Mouse (Mus musculus): ENCODE results near the gene Mvb12a. TPM values are rescaled to one million over a fixed set of nuclear protein-coding genes. Genes with fewer than 3 reads are reported as not detected.
A peak's percentile ranks its signal among the peaks of the same experiment; 100 is the strongest.

The Mvb12a gene
- polyA plus RNA-seq, 1 experiment from 2014 or later: 50.1 TPM

DNA sequence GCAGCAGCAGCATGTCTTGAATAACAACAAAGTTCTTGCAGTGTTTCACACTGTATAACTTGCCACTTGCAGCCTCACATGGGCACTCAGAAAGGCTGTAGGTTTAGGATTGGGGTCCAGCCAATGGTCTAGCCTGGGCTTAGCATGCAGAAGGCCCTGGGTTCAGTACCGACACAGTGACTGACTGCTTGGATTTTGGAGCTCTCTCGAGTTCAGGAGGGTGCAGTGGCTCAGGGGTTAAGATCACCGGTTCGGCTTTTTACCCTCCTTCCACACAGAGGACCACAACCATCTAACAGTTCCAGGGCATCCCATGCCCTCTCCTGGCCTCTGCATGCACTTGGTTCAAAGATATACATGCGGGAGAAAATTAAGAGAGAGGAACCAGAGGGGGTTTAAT is 48.3 kb downstream of the Mvb12a start:
- ATAC-seq (replicated peaks; ENCODE audit: low FRiP score) (no peak), DNase-seq (ENCODE audit: low spot score) (no peak)
- Histone ChIP-seq H3K27me3 (ENCODE audit: control insufficient read depth, insufficient read depth, low read length) (no peaks in the 10 kb centered on the region; the same call in 1 of the 2 replicates), H3K27ac (ENCODE audit: low read depth, low read length) (no peak overlapping the region), H3K9me3 (ENCODE audit: control insufficient read depth, low read length) (no peaks in the 10 kb centered on the region), H3K4me3 (ENCODE audit: low read depth, low read length) (peak overlapping the region; percentile 90), H3K4me1 (replicated peaks; ENCODE audit: control insufficient read depth, insufficient read depth, low read length) (peaks cover 9% of the 10 kb centered on the region), H3K36me3 (ENCODE audit: control insufficient read depth, insufficient read depth, low read length) (no peaks in the 10 kb centered on the region), H3K4me2 (ENCODE audit: low read depth, low read length, severe bottlenecking) (peak overlapping the region; percentile 96), H3K9ac (ENCODE audit: low read length) (peak overlapping the region; percentile 96)
- 23% methylated on average over 5 of the region's 5 CpGs for WGBS

DNA sequence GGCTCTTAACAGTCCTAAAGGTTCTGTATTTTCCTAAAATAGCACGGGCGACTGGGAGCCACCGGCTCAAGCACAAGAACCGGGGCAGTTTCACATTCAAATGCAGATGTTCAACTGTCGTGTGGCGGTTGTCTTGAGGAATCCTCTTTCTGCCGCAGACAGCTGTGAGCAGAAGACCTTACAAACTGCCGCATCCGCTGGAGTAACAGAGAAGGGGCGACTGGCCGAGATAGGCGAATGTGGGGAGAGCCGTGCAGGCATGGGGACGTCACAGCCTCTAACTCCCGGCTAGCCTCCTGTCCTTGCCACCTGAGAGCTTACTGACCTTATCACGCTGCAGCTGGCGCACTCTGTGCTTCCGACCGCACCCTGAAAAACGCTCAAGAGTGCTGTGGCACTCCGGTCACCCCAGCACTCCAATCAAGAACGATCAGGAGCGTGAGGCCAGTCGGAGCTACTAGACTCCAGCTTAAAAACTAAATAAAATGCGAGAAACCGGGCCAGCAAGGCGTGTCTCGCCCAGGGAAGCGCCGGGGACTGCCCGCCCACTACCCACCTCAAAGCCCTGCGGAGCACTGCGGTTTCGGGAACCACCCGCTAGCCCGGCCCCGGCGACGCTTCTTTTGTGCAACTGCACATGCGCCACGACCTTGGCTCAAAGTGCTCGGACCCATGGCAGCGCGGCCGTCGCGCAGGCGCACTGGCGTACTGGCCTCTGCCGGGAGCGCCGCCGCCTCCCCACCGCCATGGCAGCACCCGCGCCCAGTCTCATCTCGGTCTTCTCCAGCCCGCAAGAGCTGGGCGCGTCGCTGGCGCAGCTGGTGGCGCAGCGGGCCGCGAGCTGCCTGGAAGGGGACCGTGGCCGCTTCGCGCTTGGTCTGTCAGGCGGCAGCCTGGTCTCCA is 49.0 kb downstream of the Mvb12a start, which contains the start of gene Pgls:
Gene Pgls (plus strand): TSS at position 706 of the 903 bp plus-strand sequence.
- Histone ChIP-seq H3K9ac (ENCODE audit: low read length) (peak within 1 kb of the TSS; percentile 96), H3K4me2 (ENCODE audit: low read depth, low read length, severe bottlenecking) (peak within 1 kb of the TSS; percentile 96), H3K36me3 (ENCODE audit: control insufficient read depth, insufficient read depth, low read length) (no peaks in the 10 kb centered on the region), H3K27ac (ENCODE audit: low read depth, low read length) (peak within 1 kb of the TSS; percentile 95), H3K4me3 (ENCODE audit: low read depth, low read length) (peak within 1 kb of the TSS; percentile 90), H3K27me3 (ENCODE audit: control insufficient read depth, insufficient read depth, low read length) (no peaks in the 10 kb centered on the region; the same call in 1 of the 2 replicates), H3K9me3 (ENCODE audit: control insufficient read depth, low read length) (no peaks in the 10 kb centered on the region), H3K4me1 (replicated peaks; ENCODE audit: control insufficient read depth, insufficient read depth, low read length) (peaks cover 9% of the 10 kb centered on the region)
- ATAC-seq (replicated peaks; ENCODE audit: low FRiP score): peak; percentile 90
- WGBS: under 1% methylated on average over 71 of the region's 71 CpGs
- peak; percentile 97 for DNase-seq (ENCODE audit: low spot score)

DNA sequence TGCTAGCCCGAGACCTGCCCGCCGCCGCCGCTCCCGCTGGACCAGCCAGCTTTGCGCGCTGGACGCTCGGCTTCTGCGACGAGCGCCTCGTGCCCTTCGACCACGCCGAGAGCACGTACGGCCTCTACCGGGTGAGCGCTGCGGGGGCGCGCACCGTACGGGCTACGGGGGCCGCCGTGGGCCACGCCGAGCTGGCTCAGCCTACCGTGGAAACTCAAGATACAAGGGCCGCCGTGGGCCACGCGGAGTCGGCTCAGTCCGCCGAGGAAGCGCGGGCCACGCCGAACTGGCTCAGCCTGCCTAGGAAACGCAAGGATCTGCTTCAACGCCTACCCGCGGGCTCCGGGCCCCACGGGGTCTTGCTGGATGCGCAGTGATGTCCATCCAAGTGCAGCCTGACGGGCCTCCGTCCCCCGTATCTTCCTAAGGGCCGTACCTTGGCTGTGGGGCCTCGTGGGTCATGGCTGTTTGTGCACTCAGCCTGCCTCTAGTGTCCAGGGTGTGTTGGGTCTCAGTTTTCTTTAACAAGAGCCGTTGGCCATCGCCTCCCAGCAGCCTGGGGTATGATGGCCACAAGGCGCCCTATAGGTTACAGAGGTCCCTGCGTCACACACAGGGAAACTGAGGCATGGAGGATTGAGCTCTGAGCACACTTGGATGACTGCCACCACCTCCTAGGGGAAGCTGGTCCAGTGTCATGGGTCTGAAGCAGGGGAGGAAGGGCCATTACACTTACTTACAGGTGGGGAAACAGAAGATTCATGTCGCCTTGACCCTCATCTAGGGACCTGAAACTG is 49.9 kb downstream of the Mvb12a start:
- DNase-seq (ENCODE audit: low spot score) (no peak), ATAC-seq (replicated peaks; ENCODE audit: low FRiP score) (peak; percentile 68)
- Histone ChIP-seq H3K36me3 (ENCODE audit: control insufficient read depth, insufficient read depth, low read length) (no peaks in the 10 kb centered on the region), H3K4me2 (ENCODE audit: low read depth, low read length, severe bottlenecking) (peak overlapping the region; percentile 96), H3K4me3 (ENCODE audit: low read depth, low read length) (peak overlapping the region; percentile 90), H3K27ac (ENCODE audit: low read depth, low read length) (peak overlapping the region; percentile 95), H3K9me3 (ENCODE audit: control insufficient read depth, low read length) (no peaks in the 10 kb centered on the region), H3K4me1 (replicated peaks; ENCODE audit: control insufficient read depth, insufficient read depth, low read length) (peaks cover 9% of the 10 kb centered on the region), H3K27me3 (ENCODE audit: control insufficient read depth, insufficient read depth, low read length) (no peaks in the 10 kb centered on the region; the same call in 1 of the 2 replicates), H3K9ac (ENCODE audit: low read length) (peak overlapping the region; percentile 96)
- 6% methylated on average over 60 of the region's 60 CpGs for WGBS

DNA sequence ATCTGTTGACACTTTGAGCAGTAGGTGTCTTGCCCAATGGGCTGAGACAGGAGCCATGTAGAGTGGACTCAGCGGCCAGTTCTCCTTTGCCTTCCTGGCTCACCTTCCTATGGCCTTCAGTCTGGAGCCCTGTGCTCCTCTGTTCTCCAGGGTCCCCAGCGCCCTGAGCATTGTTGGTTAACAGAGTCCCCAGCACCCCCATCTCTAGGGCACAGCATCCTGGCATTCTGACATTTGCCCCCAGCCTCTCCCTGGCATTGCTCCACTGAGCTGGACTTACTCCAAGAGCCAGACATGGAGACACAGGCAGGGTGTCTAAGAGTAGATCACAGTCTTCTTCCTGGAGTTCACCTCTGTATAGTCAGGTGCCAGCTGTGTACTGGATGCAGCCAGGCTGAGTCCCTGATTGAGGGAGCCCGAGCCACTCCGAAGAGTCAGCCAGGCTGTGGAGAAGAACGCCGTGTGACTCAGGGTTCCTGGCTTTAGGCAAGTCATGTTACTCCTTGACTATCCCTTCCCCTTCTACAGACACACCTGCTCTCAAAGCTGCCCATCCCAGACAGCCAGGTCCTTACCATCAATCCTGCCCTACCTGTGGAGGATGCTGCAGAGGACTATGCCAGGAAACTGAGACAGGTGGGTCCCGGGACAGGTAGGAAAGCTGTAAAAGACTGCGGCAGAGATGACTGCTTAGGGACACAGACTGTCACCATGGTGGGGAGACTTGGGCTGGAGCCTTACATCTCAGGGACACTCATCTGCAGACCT is 51.0 kb downstream of the Mvb12a start:
- H3K4me3 ChIP-seq (ENCODE audit: low read depth, low read length): no peak overlapping the region; the same call in 1 of the 2 replicates
- no peaks in the 10 kb centered on the region; the same call in 1 of the 2 replicates for H3K27me3 ChIP-seq (ENCODE audit: control insufficient read depth, insufficient read depth, low read length)
- DNase-seq (ENCODE audit: low spot score) (peak; percentile 48), ATAC-seq (replicated peaks; ENCODE audit: low FRiP score) (no peak)
- no peaks in the 10 kb centered on the region for H3K9me3 ChIP-seq (ENCODE audit: control insufficient read depth, low read length)
- H3K36me3 ChIP-seq (ENCODE audit: control insufficient read depth, insufficient read depth, low read length): no peaks in the 10 kb centered on the region
- 95% methylated on average over 8 of the region's 8 CpGs for WGBS
- H3K9ac ChIP-seq (ENCODE audit: low read length): peak overlapping the region; percentile 96; the same call in 1 of the 2 replicates
- H3K4me2 ChIP-seq (ENCODE audit: low read depth, low read length, severe bottlenecking): no peak overlapping the region; the same call in 1 of the 2 replicates
- no peak overlapping the region for H3K27ac ChIP-seq (ENCODE audit: low read depth, low read length)
- H3K4me1 ChIP-seq (replicated peaks; ENCODE audit: control insufficient read depth, insufficient read depth, low read length): peaks cover 9% of the 10 kb centered on the region

DNA sequence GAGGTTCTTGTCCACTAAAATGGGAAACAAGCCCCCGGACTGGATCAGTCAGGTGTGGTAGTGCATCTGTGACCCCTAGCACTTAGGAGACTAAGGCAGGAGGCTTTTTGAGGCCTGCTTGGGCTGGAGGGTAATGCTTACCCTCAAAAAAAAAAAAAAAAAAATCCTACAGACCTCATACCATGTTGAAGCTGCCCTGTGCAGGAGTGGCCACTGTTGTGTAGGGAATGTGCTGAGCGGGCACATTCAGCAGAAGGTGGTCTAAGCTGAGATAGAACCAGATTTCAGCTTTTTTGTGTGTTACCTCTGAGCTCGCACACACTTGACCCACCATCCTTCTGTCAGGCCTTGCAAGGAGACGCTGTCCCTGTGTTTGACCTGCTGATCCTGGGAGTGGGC is 51.6 kb downstream of the Mvb12a start:
- WGBS: 91% methylated on average over 4 of the region's 4 CpGs
- H3K4me2 ChIP-seq (ENCODE audit: low read depth, low read length, severe bottlenecking): no peak overlapping the region
- no peak overlapping the region for H3K9ac ChIP-seq (ENCODE audit: low read length)
- H3K4me3 ChIP-seq (ENCODE audit: low read depth, low read length): no peak overlapping the region
- peaks cover 9% of the 10 kb centered on the region for H3K4me1 ChIP-seq (replicated peaks; ENCODE audit: control insufficient read depth, insufficient read depth, low read length)
- DNase-seq (ENCODE audit: low spot score): no peak
- ATAC-seq (replicated peaks; ENCODE audit: low FRiP score): no peak
- H3K9me3 ChIP-seq (ENCODE audit: control insufficient read depth, low read length): no peaks in the 10 kb centered on the region
- H3K36me3 ChIP-seq (ENCODE audit: control insufficient read depth, insufficient read depth, low read length): no peaks in the 10 kb centered on the region
- no peak overlapping the region for H3K27ac ChIP-seq (ENCODE audit: low read depth, low read length)
- no peaks in the 10 kb centered on the region; the same call in 1 of the 2 replicates for H3K27me3 ChIP-seq (ENCODE audit: control insufficient read depth, insufficient read depth, low read length)

DNA sequence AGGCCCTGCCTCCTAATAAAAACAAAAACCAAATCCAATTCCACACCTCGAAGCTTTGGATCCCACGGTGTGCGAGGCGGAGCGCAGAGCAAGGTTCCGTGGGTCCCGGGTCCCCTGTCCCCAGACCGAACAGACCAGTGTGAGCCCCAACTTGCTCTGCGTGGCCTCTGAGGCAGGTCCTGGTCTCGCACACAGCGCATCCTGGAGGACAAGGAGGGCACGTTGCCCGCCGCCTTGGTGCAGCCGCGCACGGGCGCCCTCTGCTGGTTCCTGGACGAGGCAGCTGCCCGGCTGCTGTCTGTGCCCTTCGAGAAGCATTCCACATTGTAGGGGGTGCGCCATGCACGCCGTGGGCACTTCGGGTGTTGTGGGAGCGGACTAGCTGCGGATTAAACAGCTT is 53.1 kb downstream of the Mvb12a start:
- 9% methylated on average over 27 of the region's 27 CpGs for WGBS
- no peak overlapping the region for H3K27ac ChIP-seq (ENCODE audit: low read depth, low read length)
- no peak overlapping the region for H3K9ac ChIP-seq (ENCODE audit: low read length)

DNA sequence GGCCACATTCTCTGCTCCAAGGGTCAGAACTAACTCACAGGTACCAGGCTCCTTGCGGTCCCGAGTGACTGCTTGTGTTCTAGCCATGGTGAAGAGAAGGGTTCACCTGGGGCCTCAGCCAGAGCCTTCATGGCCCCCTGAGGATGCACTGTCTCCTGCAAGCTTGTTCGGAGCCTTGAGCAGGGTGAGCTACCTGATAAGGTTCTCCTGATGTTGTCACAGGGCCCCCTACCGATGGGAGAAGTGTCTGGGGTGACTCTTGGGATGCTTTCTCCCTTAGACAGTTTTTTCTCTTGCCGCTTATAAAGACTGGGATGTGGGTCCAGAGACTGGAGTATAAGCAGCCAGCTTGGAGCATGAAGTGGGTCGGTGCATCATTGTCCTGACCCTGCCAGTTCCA is 53.7 kb downstream of the Mvb12a start:
- H3K27me3 ChIP-seq (ENCODE audit: control insufficient read depth, insufficient read depth, low read length): peaks cover 4% of the 10 kb centered on the region
- H3K4me3 ChIP-seq (ENCODE audit: low read depth, low read length): no peak overlapping the region
- DNase-seq (ENCODE audit: low spot score) (no peak), ATAC-seq (replicated peaks; ENCODE audit: low FRiP score) (no peak)
- no peak overlapping the region for H3K4me2 ChIP-seq (ENCODE audit: low read depth, low read length, severe bottlenecking)
- H3K27ac ChIP-seq (ENCODE audit: low read depth, low read length): no peak overlapping the region
- no peak overlapping the region for H3K9ac ChIP-seq (ENCODE audit: low read length)
- 55% methylated on average over 6 of the region's 6 CpGs for WGBS
- H3K4me1 ChIP-seq (replicated peaks; ENCODE audit: control insufficient read depth, insufficient read depth, low read length): peaks cover 5% of the 10 kb centered on the region
- H3K36me3 ChIP-seq (ENCODE audit: control insufficient read depth, insufficient read depth, low read length): no peaks in the 10 kb centered on the region
- no peaks in the 10 kb centered on the region for H3K9me3 ChIP-seq (ENCODE audit: control insufficient read depth, low read length)

More for the DNA sequence above, 53.1 kb downstream of the Mvb12a start:
- DNase-seq (ENCODE audit: low spot score): peak; percentile 94
- Histone ChIP-seq H3K9me3 (ENCODE audit: control insufficient read depth, low read length) (no peaks in the 10 kb centered on the region), H3K27me3 (ENCODE audit: control insufficient read depth, insufficient read depth, low read length) (peaks cover 2% of the 10 kb centered on the region; the same call in 1 of the 2 replicates), H3K4me2 (ENCODE audit: low read depth, low read length, severe bottlenecking) (no peak overlapping the region), H3K4me1 (replicated peaks; ENCODE audit: control insufficient read depth, insufficient read depth, low read length) (peaks cover 9% of the 10 kb centered on the region), H3K4me3 (ENCODE audit: low read depth, low read length) (no peak overlapping the region), H3K36me3 (ENCODE audit: control insufficient read depth, insufficient read depth, low read length) (no peaks in the 10 kb centered on the region)
- ATAC-seq (replicated peaks; ENCODE audit: low FRiP score): peak; percentile 38

DNA sequence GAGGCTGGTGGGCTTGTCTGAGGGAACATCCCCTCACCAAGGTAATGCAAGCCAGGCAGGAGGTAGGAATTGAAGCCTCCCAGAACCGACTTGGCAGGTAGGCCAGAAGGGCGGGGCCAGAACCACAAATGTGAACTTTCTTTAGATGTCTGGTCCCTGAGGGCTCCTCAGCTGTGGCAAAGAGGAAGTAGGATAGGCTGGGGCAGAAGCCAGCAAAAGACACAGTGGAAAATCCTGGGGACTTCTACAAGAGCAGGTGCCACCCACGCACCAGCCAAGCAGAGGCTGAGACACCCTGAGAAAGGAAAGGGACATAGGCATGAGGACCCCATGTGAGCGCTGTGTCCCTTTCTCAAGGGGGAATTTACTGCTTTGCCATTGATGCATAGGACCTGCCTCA is 54.1 kb downstream of the Mvb12a start:
- WGBS: 81% methylated on average over 4 of the region's 4 CpGs
- no peak overlapping the region for H3K9ac ChIP-seq (ENCODE audit: low read length)
- peaks cover 5% of the 10 kb centered on the region for H3K4me1 ChIP-seq (replicated peaks; ENCODE audit: control insufficient read depth, insufficient read depth, low read length)
- peaks cover 8% of the 10 kb centered on the region for H3K27me3 ChIP-seq (ENCODE audit: control insufficient read depth, insufficient read depth, low read length)
- no peak overlapping the region for H3K27ac ChIP-seq (ENCODE audit: low read depth, low read length)
- no peak overlapping the region for H3K4me3 ChIP-seq (ENCODE audit: low read depth, low read length)
- H3K36me3 ChIP-seq (ENCODE audit: control insufficient read depth, insufficient read depth, low read length): no peaks in the 10 kb centered on the region
- H3K4me2 ChIP-seq (ENCODE audit: low read depth, low read length, severe bottlenecking): no peak overlapping the region
- no peak for DNase-seq (ENCODE audit: low spot score)
- ATAC-seq (replicated peaks; ENCODE audit: low FRiP score): no peak
- no peaks in the 10 kb centered on the region for H3K9me3 ChIP-seq (ENCODE audit: control insufficient read depth, low read length)
